Mouse (Mus musculus) forebrain, postnatal 0 days (tissue): ENCODE data around the gene Dusp10. TPM values are rescaled to one million over a fixed set of nuclear protein-coding genes. Genes with fewer than 3 reads are reported as not detected.

Source experiments
- ATAC-seq: fragments of 200-750 bp; cut with Nextera tagmentation; 2 replicates; pipeline ENCODE4 v1.8.0; 2017; ENCODE audit warnings: mild to moderate bottlenecking, moderate library complexity
- DNase-seq: peaks from one replicate; pipeline ENCODE4 v3.0.0-alpha.2; 2015
- H3K27ac ChIP-seq: fragments of 300-500 bp; sonication (generic); 2 replicates; pipeline ENCODE4 v1.5.1; 2014; ENCODE audit warnings: low read depth, mild to moderate bottlenecking, antibody characterized with exemption, low read length, moderate library complexity, mixed read lengths
- H3K27me3 ChIP-seq: fragments of 300-500 bp; sonication (generic); 2 replicates; pipeline ENCODE4 v1.6.1; 2014; ENCODE audit warnings: mild to moderate bottlenecking, low read length, mixed read lengths; ENCODE audit not compliant: insufficient read depth
- H3K36me3 ChIP-seq: fragments of 300-500 bp; sonication (generic); 2 replicates; pipeline ENCODE4 v1.6.1; 2014; ENCODE audit warnings: mild to moderate bottlenecking, moderate library complexity; ENCODE audit not compliant: insufficient read depth
- H3K4me1 ChIP-seq: fragments of 300-500 bp; sonication (generic); 2 replicates; pipeline ENCODE4 v1.6.1; 2014; ENCODE audit warnings: antibody characterized with exemption; ENCODE audit not compliant: insufficient read depth
- H3K4me2 ChIP-seq: fragments of 300-500 bp; sonication (generic); 2 replicates; pipeline ENCODE4 v1.6.1; 2014; ENCODE audit warnings: low read depth, mild to moderate bottlenecking, moderate library complexity
- H3K4me3 ChIP-seq: fragments of 300-500 bp; sonication (generic); 2 replicates; pipeline ENCODE4 v1.5.1; 2014; ENCODE audit warnings: low read depth, low read length, mixed read lengths
- H3K9ac ChIP-seq: fragments of 300-500 bp; sonication (generic); 2 replicates; pipeline ENCODE4 v1.6.1; 2014; ENCODE audit warnings: mild to moderate bottlenecking
- H3K9me3 ChIP-seq: fragments of 300-500 bp; sonication (generic); 2 replicates; pipeline ENCODE4 v1.6.1; 2016; ENCODE audit warnings: low read length
- CTCF ChIP-seq: sonication (generic); IDR thresholded peaks from 2 replicates; pipeline ENCODE4 v1.5.1; 2016; ENCODE audit warnings: antibody characterized with exemption, control low read depth, low read depth
- WGBS: fragments of 180-500 bp; shearing (Covaris S2); extraction: QIAGEN DNeasy Blood & Tissue Kit; methylation state at CpG from one replicate; pipeline ENCODE4 v1.1.7; 2014; 5-methylcytosine and 5-hydroxymethylcytosine counted together
- polyA plus RNA-seq: library from polyadenylated mRNA; unstranded; fragments of >200 nt; fragmentation: Nextera tagmentation; extraction: Ambion mirVana; gene quantifications from 2 replicates; pipeline ENCODE4 v1.2.1, GENCODE M21; 2015
- total RNA-seq: library from RNA; depleted of rRNA; stranded (reverse); fragments of >200 nt; gene quantifications from 2 replicates; pipeline ENCODE4 v1.2.3, GENCODE M21; 2014; rRNA removed

Gene Dusp10
- total and polyA plus RNA-seq, 2 experiments from 2014 or later = 3.8 to 8.9 TPM

GRCm38 (mm10) chr1:184117586-184117985 is 104.5 kb downstream of the Dusp10 start:
- H3K27me3 ChIP-seq = no peaks in the 10 kb centered on the region
- DNase-seq = no peak
- no peak overlapping the region for H3K9ac ChIP-seq
- no peaks in the 10 kb centered on the region for H3K4me1 ChIP-seq
- TF ChIP-seq CTCF = no peak
- no peaks in the 10 kb centered on the region for H3K9me3 ChIP-seq
- WGBS = 85% methylated on average over 7 of the region's 7 CpGs
- no peaks in the 10 kb centered on the region for H3K36me3 ChIP-seq
- no peak overlapping the region for H3K27ac ChIP-seq
- H3K4me3 ChIP-seq = no peak overlapping the region
- H3K4me2 ChIP-seq = no peak overlapping the region
- no peak for ATAC-seq

GRCm38 (mm10) chr1:184117991-184118390 is 104.9 kb downstream of the Dusp10 start:
- no peak for TF ChIP-seq CTCF
- H3K4me3 ChIP-seq = no peak overlapping the region
- no peak overlapping the region for H3K4me2 ChIP-seq
- no peak for ATAC-seq
- no peaks in the 10 kb centered on the region for H3K36me3 ChIP-seq
- no peak overlapping the region for H3K27ac ChIP-seq
- H3K4me1 ChIP-seq = no peaks in the 10 kb centered on the region
- H3K27me3 ChIP-seq = no peaks in the 10 kb centered on the region
- H3K9ac ChIP-seq = no peak overlapping the region
- DNase-seq = no peak
- WGBS = 82% methylated on average over 2 of the region's 2 CpGs
- no peaks in the 10 kb centered on the region for H3K9me3 ChIP-seq

- 93% methylated on average over 1 of the region's 1 CpGs for WGBS
- DNase-seq (no peak), ATAC-seq (no peak)
- H3K9me3 ChIP-seq = no peaks in the 10 kb centered on the region
- H3K4me1 ChIP-seq = no peaks in the 10 kb centered on the region
- no peak overlapping the region for H3K4me3 ChIP-seq
- no peaks in the 10 kb centered on the region for H3K27me3 ChIP-seq
- H3K9ac ChIP-seq = no peak overlapping the region
- H3K27ac ChIP-seq = no peak overlapping the region
- no peak overlapping the region for H3K4me2 ChIP-seq
- no peaks in the 10 kb centered on the region for H3K36me3 ChIP-seq
- no peak for TF ChIP-seq CTCF
Observed at GRCm38 (mm10) chr1:184118586-184118985, 105.5 kb downstream of the Dusp10 start.

Other genes starting within 250 kb of the Dusp10 start
- 0.38 TPM in 1 of 2 replicates, not detected in the other for gene 1700056E22Rik, start 21.0 kb downstream of the Dusp10 start, total RNA-seq
- gene 1700056E22Rik, start 21.0 kb downstream of the Dusp10 start, polyA plus RNA-seq = 0.59 and 0.97 TPM in 2 replicates